Mouse (Mus musculus): Measurements from ENCODE around the gene Ak4. TPM values are rescaled to one million over a fixed set of nuclear protein-coding genes. Genes with fewer than 3 reads are reported as not detected.

The Ak4 gene
- polyA plus RNA-seq, 1 experiment: not detected

DNA sequence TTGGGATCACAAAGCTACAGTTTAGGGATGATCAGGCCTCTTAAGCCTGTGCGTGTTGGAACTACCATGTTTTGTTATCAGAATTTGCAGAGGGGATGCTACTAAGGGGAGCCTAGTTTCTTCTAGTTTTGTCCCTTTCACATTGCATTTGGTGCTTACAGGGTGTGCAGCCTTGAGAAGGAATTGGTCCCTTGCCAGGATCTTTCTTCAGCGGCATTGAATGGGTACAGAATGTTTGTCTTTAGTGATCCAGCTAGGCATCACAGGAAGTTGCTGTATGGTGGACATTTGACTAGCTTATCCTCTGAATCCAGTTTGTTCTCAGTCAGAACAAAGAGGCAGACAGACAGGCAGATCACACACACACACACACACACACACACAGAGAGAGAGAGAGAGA is 23.7 kb downstream of the Ak4 start:
- TF ChIP-seq GATA1 (IDR thresholded peaks at IDR 0.05; ENCODE audit: low read length): no peak

DNA sequence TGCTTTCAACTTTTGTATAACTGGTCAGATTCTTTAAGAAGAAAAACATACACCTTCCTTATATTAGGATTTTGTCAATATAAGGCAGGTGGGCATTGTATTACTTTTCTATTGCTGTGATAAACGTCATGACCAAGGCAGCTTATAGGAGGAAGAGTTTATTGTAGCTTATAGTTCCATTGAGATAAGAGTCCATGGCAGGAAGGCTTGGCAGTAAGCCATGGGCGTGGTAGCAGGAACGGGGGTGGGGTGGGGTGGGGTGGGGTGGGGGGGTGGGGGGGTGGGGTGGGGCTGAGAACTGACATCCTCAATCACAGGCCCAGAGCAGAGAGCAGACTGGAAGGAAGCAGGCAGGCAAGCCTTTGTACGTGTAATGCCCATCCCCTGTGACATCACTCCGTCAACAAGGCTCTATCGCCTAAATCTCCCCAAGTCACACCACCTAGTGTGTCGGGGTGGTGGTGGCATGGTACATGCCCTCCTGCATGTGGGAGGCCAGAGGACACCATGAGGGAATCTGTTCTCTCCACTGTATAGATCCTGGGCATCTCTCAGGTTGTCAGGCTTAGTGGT is 24.4 kb downstream of the Ak4 start:
- TF ChIP-seq GATA1 (IDR thresholded peaks at IDR 0.05; ENCODE audit: low read length): no peak

DNA sequence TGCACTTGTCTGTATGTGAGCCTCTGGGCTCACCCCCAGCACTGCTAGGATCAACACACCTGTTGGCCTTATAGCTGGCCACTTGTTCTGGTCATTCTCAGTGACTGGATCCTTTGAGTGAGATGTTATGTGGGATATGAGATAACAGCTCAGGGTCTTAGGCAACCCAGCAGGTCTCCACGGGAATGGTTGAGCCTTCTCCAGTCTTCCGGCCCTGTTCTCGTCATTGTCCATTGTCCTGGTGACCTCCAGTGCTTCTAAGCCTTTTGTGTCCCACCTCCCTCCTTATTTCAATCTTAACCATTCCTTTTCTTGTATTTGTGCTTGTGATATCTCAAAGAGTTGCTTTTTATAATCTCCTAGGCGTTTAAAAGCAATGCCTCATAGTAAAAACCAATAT is 26.6 kb downstream of the Ak4 start:
- TF ChIP-seq GATA1 (IDR thresholded peaks at IDR 0.05; ENCODE audit: low read length): no peak

DNA sequence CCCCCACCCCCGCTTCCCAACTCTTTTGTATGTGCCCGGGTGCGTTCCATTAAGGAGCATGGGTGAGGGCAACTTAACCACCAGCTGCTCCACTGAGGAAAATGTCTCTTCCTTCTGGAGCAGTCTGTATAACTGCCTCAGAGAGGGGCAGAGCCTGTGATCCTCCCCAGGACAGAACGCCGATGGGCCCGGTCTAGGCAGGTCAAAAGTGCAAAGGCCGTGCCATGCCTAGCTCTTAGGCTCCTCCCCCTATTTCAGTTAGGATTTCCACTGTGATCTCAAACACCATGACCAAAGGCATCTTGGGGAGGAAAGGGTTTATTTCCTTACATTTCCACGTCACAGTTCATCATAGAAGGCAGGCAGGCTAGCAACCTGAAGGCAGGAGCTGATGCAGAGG is 29.6 kb downstream of the Ak4 start:
- no peak for TF ChIP-seq GATA1 (IDR thresholded peaks at IDR 0.05; ENCODE audit: low read length)

DNA sequence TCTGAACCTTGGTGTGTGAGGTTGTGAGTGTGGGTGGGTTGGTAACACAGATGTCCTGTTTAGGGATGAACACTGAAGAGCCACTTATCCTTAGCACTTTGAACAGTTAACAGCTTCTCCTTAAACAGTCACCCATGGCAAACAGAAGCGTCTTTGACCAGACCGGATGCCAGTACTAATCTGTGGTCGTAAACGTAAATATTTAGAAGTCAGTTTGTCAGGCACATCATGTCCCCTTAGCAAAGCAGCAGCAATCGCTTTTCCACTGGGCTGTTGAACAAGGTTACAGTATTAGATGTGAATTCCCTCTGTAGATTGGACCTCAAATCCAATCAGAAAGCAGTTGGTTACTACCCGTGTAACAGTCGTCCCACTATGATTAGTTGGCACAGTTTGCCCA is 30.3 kb downstream of the Ak4 start:
- TF ChIP-seq GATA1 (IDR thresholded peaks at IDR 0.05; ENCODE audit: low read length): no peak

DNA sequence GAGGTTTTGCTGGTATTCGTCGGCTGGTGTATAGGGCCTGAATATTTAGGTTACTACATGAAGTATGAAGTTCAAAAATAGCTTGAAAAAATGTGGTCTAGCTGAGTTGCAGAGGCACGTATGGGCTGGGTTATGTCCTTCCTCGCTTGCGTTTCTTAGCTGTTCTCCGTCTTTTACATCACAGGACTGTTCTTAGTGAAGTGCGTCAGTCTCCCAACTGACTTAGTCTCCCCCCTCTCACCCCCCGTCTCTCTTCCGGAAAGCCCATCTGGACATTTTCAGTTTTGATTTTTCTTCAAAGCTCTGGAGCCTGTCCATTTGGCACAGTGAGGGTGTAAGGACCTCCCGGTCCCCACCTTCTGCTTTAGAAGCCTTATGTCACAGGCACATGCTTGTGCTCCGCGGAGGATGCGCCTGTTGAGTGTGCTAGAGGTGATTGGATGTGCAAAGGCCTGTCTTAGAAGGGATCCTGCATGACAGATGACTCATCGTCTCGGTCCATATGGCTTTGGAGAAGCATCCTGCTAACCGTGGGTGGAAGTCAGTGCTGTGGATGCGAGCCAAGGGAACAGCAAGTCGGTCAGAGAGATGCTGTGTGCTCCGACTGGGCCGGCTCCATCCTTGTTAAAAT is 31.2 kb downstream of the Ak4 start:
- no peak for TF ChIP-seq GATA1 (IDR thresholded peaks at IDR 0.05; ENCODE audit: low read length)

DNA sequence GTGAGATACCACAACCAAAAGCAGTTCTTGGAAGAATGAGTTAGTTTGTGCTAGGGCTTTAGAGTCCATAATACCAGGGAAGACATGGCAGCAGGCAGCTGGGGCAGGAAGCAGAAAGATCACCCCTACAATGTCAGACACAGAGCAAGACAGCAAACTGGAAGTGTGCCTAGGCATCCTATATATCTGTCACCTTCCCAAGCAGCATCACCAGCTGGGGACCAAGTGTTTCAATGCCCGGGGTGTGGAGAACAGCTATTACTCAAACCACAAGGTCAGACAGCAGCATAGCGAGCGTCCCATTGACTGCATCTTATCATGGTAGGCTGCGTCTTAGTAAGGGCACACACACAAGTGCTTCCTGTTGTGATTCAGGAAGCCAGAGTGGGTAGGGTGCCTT is 32.0 kb downstream of the Ak4 start:
- TF ChIP-seq GATA1 (IDR thresholded peaks at IDR 0.05; ENCODE audit: low read length): no peak

DNA sequence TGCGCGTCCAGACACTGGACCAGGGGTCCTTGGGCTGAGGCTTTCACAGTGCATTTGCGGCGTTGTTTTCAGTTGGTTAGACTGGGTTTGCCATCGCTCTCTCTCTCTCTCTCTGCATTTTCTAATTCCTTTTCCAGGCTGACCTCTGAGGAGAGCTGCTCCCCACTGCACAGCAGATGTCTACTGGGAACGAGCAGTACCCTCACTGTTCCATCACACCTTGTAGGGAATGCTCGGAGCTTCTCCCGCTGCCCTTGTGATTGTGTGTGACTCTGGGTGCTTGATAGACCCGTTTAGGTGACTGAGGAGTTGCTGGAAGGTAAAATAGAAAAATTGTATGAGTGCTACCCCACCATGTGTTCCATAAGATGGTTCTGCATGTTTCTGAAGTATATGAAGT is 33.8 kb downstream of the Ak4 start:
- TF ChIP-seq GATA1 (IDR thresholded peaks at IDR 0.05; ENCODE audit: low read length): no peak

DNA sequence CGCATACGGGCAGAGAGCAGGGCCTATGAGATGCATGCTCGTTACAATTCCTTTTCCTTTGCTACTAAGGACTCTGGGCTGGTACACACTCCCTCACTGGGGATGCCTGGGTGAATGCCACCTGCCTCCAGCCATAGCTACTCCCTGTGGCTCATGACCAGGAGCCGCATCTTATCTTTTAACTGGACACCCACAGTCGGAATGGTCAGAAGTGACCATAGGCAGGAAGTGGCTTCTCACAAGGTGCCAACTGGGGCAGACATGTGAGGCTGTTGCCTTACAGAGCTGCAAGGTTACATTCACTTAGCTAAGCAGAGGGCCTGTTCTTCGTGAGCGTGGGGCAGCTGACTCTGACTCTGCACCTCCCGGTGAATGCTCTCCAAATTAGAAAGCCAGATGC is 38.1 kb downstream of the Ak4 start:
- TF ChIP-seq GATA1 (IDR thresholded peaks at IDR 0.05; ENCODE audit: low read length): no peak

DNA sequence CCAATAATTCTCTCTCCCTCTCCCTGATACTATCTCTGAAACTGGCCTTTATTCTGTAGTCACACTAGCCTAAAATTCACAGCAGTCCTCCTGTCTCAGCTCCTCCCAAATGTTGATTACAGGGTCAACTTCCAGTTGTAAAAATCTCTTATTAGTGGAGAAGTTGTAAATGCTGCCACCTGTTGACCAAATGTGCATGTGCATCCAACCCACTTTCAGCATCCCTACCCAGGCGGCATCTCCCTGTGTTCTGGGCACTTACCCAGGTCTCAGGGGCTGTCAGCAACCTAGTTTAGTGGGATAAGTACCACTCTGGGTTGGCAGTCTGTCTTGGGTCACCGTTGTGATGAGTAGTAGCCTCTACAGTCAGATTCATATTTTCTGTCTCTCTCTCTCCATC is 39.3 kb downstream of the Ak4 start:
- TF ChIP-seq GATA1 (IDR thresholded peaks at IDR 0.05; ENCODE audit: low read length): no peak

DNA sequence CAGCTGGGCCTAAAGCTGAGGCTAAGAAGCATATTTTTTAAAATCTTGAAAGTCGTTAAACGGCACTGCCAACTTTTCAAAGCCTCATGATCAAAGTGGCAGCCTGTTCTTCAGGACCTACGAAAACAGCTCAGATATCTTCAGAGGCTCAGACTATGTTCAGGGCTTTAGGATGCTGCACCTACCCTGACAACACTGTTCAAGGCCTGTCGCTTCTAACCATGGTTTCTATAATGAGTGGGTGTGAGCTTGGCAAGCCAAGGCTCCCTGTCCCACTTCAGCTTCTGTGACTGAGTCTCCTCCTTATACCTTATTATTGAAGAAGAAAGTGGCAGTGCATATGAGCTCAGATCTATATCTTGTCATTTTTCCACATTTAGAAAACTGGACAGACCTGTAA is 40.3 kb downstream of the Ak4 start:
- no peak for TF ChIP-seq GATA1 (IDR thresholded peaks at IDR 0.05; ENCODE audit: low read length)

DNA sequence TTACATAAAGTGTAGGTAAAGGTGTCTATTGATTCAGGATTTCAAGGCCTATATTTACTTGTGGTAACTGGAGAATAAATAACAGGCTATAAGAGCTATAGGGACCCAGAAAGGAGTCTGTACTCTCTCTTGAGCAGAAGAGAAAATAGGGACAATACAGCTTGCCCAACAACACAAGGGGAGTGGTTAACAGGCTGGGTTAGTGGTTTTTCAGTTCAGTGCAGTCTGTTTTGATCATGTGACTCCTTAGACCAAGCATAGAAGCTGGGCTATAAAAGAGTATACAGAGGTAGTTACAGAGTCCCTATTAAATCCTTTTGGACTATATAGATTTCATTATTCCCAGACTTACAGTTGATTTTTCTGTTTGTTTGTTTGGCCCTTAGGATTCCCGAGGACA is 41.0 kb downstream of the Ak4 start:
- no peak for TF ChIP-seq GATA1 (IDR thresholded peaks at IDR 0.05; ENCODE audit: low read length)

DNA sequence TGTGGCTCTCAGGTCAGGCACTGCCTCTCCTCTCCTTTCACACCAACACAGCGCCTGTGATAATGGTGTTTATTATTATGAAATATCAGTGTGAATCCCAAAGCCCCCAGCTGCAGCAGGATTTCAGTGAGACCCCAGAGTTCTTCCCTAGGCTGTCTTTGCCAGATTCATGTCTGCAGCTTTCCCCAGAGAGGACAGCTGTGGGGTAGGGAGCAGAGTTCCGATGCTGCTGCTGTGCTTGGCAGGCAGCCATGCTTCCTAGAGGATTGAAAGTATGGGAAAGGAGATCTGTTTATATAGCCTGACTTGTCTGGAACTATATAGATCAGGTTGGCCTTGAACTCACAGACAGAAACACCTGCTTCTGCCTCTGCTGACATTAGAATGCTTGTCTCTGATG is 43.0 kb downstream of the Ak4 start:
- TF ChIP-seq GATA1 (IDR thresholded peaks at IDR 0.05; ENCODE audit: low read length): no peak

DNA sequence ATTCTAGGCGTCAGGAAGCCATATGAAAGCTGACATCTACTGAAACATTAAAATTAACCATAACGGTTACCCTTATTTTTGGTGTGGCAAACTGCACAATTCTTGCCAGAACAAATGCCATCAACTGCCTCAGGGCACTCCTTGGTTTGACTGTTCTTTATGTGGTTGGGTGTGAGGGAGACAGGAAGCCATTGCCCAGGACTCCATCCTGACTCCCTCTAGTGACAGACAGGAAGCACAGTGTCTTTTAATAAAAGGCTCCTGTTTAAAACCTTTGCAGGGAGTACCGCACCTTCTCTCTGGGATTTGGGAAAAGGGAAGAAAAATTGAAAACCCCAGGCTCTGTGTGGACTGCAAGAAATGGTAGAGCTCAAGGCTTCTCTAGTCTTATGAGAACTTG is 47.2 kb downstream of the Ak4 start:
- TF ChIP-seq GATA1 (IDR thresholded peaks at IDR 0.05; ENCODE audit: low read length): no peak

DNA sequence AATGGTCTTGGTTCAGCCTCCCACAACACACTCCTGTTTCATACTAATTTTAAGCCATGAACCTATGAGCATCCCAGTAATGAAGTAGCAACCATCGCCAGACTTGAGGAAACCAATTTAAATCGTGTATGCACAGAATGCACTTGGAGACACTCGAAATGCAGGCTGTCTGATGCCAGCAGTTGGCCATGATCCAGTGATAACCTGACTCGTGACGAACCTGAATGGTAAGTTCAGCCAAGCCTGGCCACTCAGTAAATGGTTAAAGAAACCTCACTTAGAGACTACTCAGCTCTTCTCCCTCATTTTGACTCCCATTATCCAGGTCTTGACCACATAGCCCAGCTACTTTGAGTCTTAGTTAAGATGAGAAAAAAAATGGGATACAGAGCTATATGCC is 50.2 kb downstream of the Ak4 start:
- TF ChIP-seq GATA1 (IDR thresholded peaks at IDR 0.05; ENCODE audit: low read length): no peak

DNA sequence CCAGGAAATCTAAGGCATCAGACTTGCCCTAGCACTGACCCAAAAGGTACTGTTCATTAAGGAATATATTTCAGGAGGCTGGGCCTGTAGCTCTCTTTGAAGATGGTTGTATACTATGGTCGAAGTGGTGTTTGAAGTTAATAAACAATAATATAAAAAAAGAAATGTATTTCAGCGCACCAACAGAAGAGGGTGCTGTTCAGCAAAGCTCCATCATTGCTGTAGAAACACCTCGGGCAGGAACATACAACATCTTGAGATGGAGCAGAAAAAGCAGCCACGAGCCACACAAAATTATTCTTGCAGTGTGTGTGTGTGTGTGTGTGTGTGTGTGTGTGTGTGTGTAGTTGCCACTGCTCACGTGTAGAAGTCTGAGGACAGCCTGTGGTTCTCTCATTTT is 51.5 kb downstream of the Ak4 start:
- no peak for TF ChIP-seq GATA1 (IDR thresholded peaks at IDR 0.05; ENCODE audit: low read length)

DNA sequence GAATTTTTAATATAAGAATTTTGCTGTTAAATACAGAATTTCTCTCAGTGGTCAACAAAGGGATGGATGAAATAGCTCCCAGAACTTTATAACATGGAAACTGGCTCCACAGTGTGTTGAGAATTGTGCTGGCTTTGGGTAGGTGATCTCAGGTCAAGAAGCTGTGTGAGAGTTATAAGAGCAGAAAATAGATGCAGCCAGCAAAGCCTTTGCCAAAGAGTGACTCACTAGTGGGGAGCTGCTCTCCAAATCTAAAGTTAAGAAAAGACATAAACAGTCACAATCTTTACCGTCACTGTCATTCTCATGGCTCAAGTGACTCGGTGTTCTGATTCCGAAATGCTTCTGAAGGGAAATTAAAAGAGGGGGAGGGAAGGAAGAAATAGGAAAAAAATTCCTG is 53.7 kb downstream of the Ak4 start:
- TF ChIP-seq GATA1 (IDR thresholded peaks at IDR 0.05; ENCODE audit: low read length): no peak
